Mouse (Mus musculus) cortical plate, adult 2 months (tissue): Measurements from ENCODE around the gene Emc8.

ENCODE experiments used
- CTCF ChIP-seq: fragments of 200-500 bp; IDR thresholded peaks from 2 replicates; pipeline ENCODE4 v1.5.1; 2011; ENCODE audit warnings: mild to moderate bottlenecking, control low read depth, low read length; ENCODE audit not compliant: insufficient read depth; ENCODE audit errors: extremely low read depth
- POLR2A ChIP-seq: fragments of 200-500 bp; IDR thresholded peaks from 2 replicates; pipeline ENCODE4 v1.6.1; 2011; ENCODE audit warnings: mild to moderate bottlenecking, low read length, control low read depth; ENCODE audit not compliant: insufficient read depth; ENCODE audit errors: extremely low read depth

DNA sequence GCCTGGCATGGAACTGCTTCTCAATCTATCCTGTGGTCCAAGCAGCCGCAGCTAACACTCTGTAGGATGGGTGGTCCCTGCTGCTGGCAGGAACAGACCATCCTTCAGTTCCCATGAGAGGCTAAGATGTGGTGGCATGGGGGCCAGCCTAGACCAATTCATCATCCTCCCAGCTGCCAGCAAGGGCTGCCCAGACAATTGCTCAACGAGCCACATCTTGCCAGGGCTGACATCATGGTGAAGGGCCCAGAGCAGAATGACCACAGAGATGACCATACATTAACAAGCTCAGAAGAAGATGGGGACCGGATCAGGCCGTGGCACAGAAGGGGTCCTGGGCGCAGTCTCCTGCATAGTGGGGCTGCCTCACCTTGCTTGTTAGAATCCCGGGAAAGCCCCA lies 57.5 kb downstream of the Emc8 start:
- TF ChIP-seq CTCF = no peak
- no peak for TF ChIP-seq POLR2A
